Mouse (Mus musculus): ENCODE results near the gene Eif4g3.

The Eif4g3 gene

DNA sequence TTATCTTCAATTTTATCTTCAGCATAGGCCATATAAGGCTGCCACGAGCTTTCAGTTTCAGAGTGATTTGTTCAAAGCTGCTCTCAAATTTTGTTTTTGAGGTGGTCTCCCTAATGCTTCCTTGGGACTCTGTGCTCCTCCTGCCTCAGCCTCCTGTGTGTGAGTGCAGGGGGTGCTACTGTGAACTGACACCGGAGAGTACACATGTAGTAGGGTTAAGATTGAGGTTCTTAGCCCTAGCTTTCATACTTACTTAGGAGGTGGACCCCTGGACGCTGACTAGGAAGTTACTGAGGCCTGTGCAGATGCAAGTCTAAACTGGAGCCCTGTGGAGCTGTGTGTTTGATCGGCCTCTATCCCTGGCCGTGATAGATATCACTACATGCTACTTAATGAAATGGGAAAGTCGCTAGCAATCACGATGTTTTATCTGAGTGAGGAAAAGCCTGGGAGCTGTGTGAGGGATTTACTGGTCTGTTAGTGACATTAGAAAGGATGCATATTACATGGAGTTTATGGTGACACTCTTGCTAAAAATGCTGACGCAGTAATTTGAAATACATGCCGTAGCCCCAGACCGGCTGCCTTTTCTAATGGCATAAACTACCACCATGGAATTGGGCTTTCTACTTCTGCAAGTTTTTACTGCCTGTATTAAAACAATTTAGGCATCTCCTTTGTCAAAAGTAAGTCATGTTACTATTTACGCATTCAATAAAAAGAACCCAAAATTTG lies 225.3 kb downstream of the Eif4g3 start:
- peak; percentile 13 for DNase-seq (ENCODE audit: low read depth, low spot score)

DNA sequence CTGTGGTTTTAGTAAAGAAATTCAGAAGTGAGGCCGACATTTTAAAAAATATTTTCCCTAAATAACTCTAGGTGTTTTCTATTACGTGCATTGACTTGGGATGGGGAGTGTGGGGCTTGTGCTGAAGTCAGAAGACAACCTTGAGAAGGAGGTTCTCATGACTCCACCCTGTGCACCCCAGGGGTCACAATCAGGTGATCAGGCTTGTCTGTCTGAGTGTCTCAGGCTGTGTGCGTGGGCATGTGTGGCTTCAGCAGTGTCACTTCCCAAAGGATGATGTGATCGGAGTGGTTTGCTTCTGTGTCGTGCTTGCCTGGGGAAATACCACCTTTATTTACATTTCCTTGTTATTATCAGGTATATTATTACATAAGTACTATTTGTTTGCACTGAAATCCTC lies 226.5 kb downstream of the Eif4g3 start:
- no peak for DNase-seq (ENCODE audit: low read depth, low spot score)

- no peak for DNase-seq (ENCODE audit: low read depth, low spot score)
These were observed 227.9 kb downstream of the Eif4g3 start for GRCm38 (mm10) chr4:138220761-138221160.

GRCm38 (mm10) chr4:138221406-138221805 lies 228.6 kb downstream of the Eif4g3 start:
- no peak for DNase-seq (ENCODE audit: low read depth, low spot score)

GRCm38 (mm10) chr4:138222396-138222795 lies 229.6 kb downstream of the Eif4g3 start:
- DNase-seq (ENCODE audit: low read depth, low spot score), result no peak

DNA sequence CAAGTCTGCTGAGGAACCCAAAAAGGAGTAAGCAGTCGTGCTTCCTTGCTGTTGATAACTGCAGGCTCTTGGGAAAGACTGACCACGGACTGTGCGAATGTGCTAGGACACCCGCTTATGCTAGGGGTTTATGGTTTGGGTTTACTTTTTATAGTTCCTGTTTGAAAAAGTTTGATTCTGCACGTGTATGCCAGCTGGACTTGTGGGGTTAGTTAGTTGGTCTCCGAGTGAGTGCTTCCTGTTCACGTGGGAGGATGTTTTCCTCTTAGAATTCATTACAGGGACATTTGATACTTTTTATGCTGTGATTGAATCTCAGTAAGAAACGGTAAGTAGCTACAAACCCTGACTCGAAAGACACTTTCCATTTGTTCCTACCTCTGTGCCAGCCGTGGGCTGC lies 230.8 kb downstream of the Eif4g3 start:
- no peak for DNase-seq (ENCODE audit: low read depth, low spot score)

GRCm38 (mm10) chr4:138246756-138247665 lies 254.2 kb downstream of the Eif4g3 start:
- DNase-seq (ENCODE audit: low read depth, low spot score), result peak; percentile 6

GRCm38 (mm10) chr4:138250088-138250960 lies 257.5 kb downstream of the Eif4g3 start, which contains the start of the genes Sh2d5 and Kif17:
Gene Sh2d5, plus strand, starts transcription at chr4:138250403.
Gene Kif17, plus strand, starts transcription at chr4:138250435.
- no peak for DNase-seq (ENCODE audit: low read depth, low spot score)

- no peak for DNase-seq (ENCODE audit: low read depth, low spot score)
These were observed 259.0 kb downstream of the Eif4g3 start for GRCm38 (mm10) chr4:138251819-138252218.

DNA sequence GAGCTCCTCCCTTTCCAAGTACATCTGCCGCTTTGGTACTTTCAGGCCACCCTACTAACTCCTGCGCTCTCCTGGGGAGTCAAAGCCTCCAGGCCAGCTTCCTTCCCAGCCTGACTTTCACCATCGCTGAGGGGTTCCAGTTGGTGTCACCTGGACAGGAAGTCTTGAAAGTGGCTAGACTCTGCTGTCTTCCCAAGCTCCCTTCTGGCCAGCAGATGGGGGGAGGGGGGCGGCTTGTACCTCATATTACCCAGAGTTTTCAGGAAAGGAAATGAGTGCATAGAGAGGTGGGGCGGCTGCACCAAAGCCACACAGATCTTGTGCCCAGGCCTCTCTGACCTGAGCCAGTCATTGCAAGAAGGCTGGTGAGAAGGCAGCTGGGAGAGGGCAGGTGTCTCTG lies 259.4 kb downstream of the Eif4g3 start:
- no peak for DNase-seq (ENCODE audit: low read depth, low spot score)

- no peak for DNase-seq (ENCODE audit: low read depth, low spot score)
These were observed 264.4 kb downstream of the Eif4g3 start for GRCm38 (mm10) chr4:138257116-138257687.

Measured in 3T3-L1 (cell line).